Mouse (Mus musculus): ENCODE measurements around the gene Cdh13. TPM values are rescaled to one million over a fixed set of nuclear protein-coding genes. Genes with fewer than 3 reads are reported as not detected.

Gene Cdh13
- polyA plus RNA-seq, 1 experiment from 2014 or later: 198 TPM

- ATAC-seq (ENCODE audit: low read depth): no peak
- WGBS: 93% methylated on average over 4 of the region's 4 CpGs
- H3K27ac ChIP-seq (ENCODE audit: low read depth, low read length): no peak overlapping the region
- H3K4me1 ChIP-seq (ENCODE audit: control insufficient read depth, insufficient read depth, low read length): peaks cover 14% of the 10 kb centered on the region; the same call in 1 of the 2 replicates
- no peak overlapping the region for H3K4me2 ChIP-seq (ENCODE audit: low read depth, low read length)
- no peak overlapping the region for H3K9ac ChIP-seq (replicated peaks; ENCODE audit: low read depth, low read length)
- no peaks in the 10 kb centered on the region for H3K27me3 ChIP-seq (ENCODE audit: control insufficient read depth, insufficient read depth, low read length)
- H3K4me3 ChIP-seq (ENCODE audit: low read depth, low read length): no peak overlapping the region
- H3K36me3 ChIP-seq (ENCODE audit: control insufficient read depth, insufficient read depth, low read length): no peaks in the 10 kb centered on the region
- H3K9me3 ChIP-seq (ENCODE audit: control insufficient read depth, low read length): no peaks in the 10 kb centered on the region
Measured at GRCm38 (mm10) chr8:118289091-118289490, 5.6 kb downstream of the Cdh13 start.

DNA sequence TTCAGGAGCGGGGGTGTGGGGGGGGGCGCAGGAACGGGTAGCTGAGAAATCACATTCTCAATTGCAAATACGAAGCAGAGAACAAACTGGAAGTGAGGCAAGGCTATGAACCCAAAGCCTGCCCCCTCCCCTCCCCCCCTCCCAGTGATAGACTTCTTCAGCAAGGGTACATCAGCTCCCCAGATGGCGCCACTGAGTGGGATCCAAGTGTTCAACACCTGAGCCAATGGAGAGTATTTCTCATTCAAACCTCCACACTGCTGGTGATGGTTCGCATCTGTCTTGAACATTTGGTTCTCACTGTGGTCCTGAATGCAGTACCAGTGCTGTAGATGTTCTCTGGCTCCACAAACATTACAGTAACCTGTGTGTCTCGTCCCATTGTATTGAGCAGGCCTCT is 6.0 kb downstream of the Cdh13 start:
- WGBS: 82% methylated on average over 7 of the region's 7 CpGs
- H3K36me3 ChIP-seq (ENCODE audit: control insufficient read depth, insufficient read depth, low read length): no peaks in the 10 kb centered on the region
- ATAC-seq (ENCODE audit: low read depth): no peak

DNA sequence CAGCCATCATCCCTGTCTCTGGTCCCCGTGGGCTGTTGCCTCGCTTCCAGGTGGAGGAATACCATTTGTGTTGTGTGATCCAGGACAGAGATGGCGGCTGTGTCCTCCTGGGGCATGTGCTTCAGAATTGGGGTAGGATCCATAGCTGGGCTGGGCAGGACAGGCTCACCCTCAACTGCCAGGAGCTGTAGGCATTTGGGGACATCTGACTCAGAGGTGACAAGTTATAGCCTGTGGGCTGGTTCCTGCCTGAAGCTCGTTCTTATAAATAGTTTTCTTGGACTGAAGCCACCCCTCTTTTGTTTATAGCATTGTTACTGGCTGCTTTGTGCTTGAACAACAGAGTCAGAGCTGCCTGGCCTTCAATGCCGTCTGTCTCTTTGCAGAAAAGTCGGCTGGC is 6.7 kb downstream of the Cdh13 start:
- Histone ChIP-seq H3K4me2 (ENCODE audit: low read depth, low read length) (no peak overlapping the region), H3K4me3 (ENCODE audit: low read depth, low read length) (no peak overlapping the region), H3K27ac (ENCODE audit: low read depth, low read length) (no peak overlapping the region), H3K9me3 (ENCODE audit: control insufficient read depth, low read length) (no peaks in the 10 kb centered on the region), H3K36me3 (ENCODE audit: control insufficient read depth, insufficient read depth, low read length) (no peaks in the 10 kb centered on the region), H3K27me3 (ENCODE audit: control insufficient read depth, insufficient read depth, low read length) (no peaks in the 10 kb centered on the region), H3K4me1 (ENCODE audit: control insufficient read depth, insufficient read depth, low read length) (peaks cover 8% of the 10 kb centered on the region; the same call in 1 of the 2 replicates), H3K9ac (replicated peaks; ENCODE audit: low read depth, low read length) (no peak overlapping the region)
- WGBS: 53% methylated on average over 6 of the region's 6 CpGs
- ATAC-seq (ENCODE audit: low read depth): no peak

More for the DNA sequence above, 6.0 kb downstream of the Cdh13 start:
- no peak overlapping the region for H3K4me3 ChIP-seq (ENCODE audit: low read depth, low read length)
- no peaks in the 10 kb centered on the region for H3K9me3 ChIP-seq (ENCODE audit: control insufficient read depth, low read length)
- no peak overlapping the region for H3K9ac ChIP-seq (replicated peaks; ENCODE audit: low read depth, low read length)
- H3K27me3 ChIP-seq (ENCODE audit: control insufficient read depth, insufficient read depth, low read length): no peaks in the 10 kb centered on the region
- no peak overlapping the region for H3K27ac ChIP-seq (ENCODE audit: low read depth, low read length)
- no peak overlapping the region for H3K4me2 ChIP-seq (ENCODE audit: low read depth, low read length)
- H3K4me1 ChIP-seq (ENCODE audit: control insufficient read depth, insufficient read depth, low read length): peaks cover 14% of the 10 kb centered on the region; the same call in 1 of the 2 replicates

DNA sequence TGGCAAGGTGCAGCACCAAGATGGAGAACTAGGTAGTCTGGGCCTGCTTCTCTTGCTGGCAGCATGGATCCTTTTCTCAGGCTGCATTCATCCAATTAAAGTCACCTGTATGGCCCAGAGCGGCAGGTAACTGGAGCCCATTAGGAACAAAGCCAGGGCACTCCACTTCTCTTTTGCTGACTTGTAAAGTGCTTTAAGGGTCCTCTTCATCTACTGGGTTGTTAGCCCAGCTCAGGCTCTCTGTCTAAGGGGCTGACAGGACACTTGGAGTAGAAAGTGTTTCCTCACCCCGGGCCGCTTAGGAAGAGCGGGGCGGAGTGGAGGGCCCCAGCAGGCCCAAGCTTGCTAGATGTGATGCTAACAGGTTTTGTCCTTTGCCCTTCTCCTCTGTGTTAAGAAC is 12.9 kb downstream of the Cdh13 start:
- no peak for ATAC-seq (ENCODE audit: low read depth)
- no peak overlapping the region for H3K4me3 ChIP-seq (ENCODE audit: low read depth, low read length)
- 98% methylated on average over 5 of the region's 5 CpGs for WGBS
- H3K4me1 ChIP-seq (ENCODE audit: control insufficient read depth, insufficient read depth, low read length): no peaks in the 10 kb centered on the region
- H3K27me3 ChIP-seq (ENCODE audit: control insufficient read depth, insufficient read depth, low read length): no peaks in the 10 kb centered on the region
- no peaks in the 10 kb centered on the region for H3K36me3 ChIP-seq (ENCODE audit: control insufficient read depth, insufficient read depth, low read length)
- no peak overlapping the region for H3K27ac ChIP-seq (ENCODE audit: low read depth, low read length)
- H3K9ac ChIP-seq (replicated peaks; ENCODE audit: low read depth, low read length): no peak overlapping the region
- no peak overlapping the region for H3K4me2 ChIP-seq (ENCODE audit: low read depth, low read length)
- no peaks in the 10 kb centered on the region for H3K9me3 ChIP-seq (ENCODE audit: control insufficient read depth, low read length)

GRCm38 (mm10) chr8:118306957-118307356 is 23.4 kb downstream of the Cdh13 start:
- Histone ChIP-seq H3K4me1 (ENCODE audit: control insufficient read depth, insufficient read depth, low read length) (peaks cover 8% of the 10 kb centered on the region; the same call in 1 of the 2 replicates), H3K4me2 (ENCODE audit: low read depth, low read length) (no peak overlapping the region), H3K27ac (ENCODE audit: low read depth, low read length) (no peak overlapping the region), H3K9me3 (ENCODE audit: control insufficient read depth, low read length) (no peaks in the 10 kb centered on the region), H3K9ac (replicated peaks; ENCODE audit: low read depth, low read length) (no peak overlapping the region), H3K36me3 (ENCODE audit: control insufficient read depth, insufficient read depth, low read length) (no peaks in the 10 kb centered on the region), H3K27me3 (ENCODE audit: control insufficient read depth, insufficient read depth, low read length) (no peaks in the 10 kb centered on the region), H3K4me3 (ENCODE audit: low read depth, low read length) (no peak overlapping the region)
- WGBS: 87% methylated on average over 10 of the region's 10 CpGs
- ATAC-seq (ENCODE audit: low read depth): no peak

GRCm38 (mm10) chr8:118309106-118309505 is 25.6 kb downstream of the Cdh13 start:
- Histone ChIP-seq H3K4me1 (ENCODE audit: control insufficient read depth, insufficient read depth, low read length) (peaks cover 11% of the 10 kb centered on the region; the same call in 1 of the 2 replicates), H3K4me2 (ENCODE audit: low read depth, low read length) (no peak overlapping the region), H3K9me3 (ENCODE audit: control insufficient read depth, low read length) (no peaks in the 10 kb centered on the region), H3K4me3 (ENCODE audit: low read depth, low read length) (no peak overlapping the region), H3K27ac (ENCODE audit: low read depth, low read length) (no peak overlapping the region), H3K9ac (replicated peaks; ENCODE audit: low read depth, low read length) (no peak overlapping the region), H3K36me3 (ENCODE audit: control insufficient read depth, insufficient read depth, low read length) (no peaks in the 10 kb centered on the region), H3K27me3 (ENCODE audit: control insufficient read depth, insufficient read depth, low read length) (no peaks in the 10 kb centered on the region)
- 31% methylated on average over 3 of the region's 3 CpGs for WGBS
- no peak for ATAC-seq (ENCODE audit: low read depth)

DNA sequence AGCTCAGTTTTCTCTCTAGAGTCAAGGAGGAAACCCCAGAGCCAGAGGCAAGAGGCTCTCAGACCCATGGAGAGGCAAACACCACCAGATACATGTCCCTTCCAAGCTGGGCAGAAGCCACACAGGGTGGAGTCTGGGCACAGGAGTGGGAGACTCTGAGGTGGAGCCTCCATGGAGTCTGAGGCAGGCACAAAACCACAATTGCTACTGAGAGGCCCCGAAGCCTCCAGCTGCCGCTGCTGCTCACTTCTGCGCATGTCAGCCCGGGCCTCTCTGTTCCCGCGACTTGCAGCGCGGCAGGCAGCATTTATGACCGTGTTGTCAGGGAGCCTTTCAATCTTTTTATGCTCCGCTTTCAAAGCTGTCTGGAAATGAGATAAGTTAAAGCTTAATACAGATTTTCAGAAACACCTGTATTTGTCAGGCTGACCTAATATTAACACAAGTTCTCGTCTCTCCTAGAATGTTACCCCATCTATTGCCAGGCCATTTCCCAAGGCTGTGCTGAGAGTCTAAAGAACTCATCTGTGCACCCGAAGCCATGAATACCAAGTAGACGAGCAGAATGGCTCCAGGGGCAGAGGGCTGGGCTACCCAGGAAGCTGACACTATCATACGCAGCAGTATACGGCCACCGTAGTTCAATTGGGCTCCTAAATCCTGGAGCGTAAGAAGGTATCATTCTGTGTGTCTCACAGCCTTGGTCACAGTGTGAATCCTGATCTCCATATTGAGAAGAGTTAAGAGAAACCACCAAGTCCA is 30.1 kb downstream of the Cdh13 start:
- ATAC-seq (ENCODE audit: low read depth): peak; percentile 75; the same call in 1 of the 2 replicates
- peak overlapping the region; percentile 62 for H3K27ac ChIP-seq (ENCODE audit: low read depth, low read length)
- H3K27me3 ChIP-seq (ENCODE audit: control insufficient read depth, insufficient read depth, low read length): no peaks in the 10 kb centered on the region
- 8% methylated on average over 17 of the region's 17 CpGs for WGBS
- H3K36me3 ChIP-seq (ENCODE audit: control insufficient read depth, insufficient read depth, low read length): no peaks in the 10 kb centered on the region
- peak overlapping the region; percentile 28 for H3K4me2 ChIP-seq (ENCODE audit: low read depth, low read length)
- no peak overlapping the region for H3K4me3 ChIP-seq (ENCODE audit: low read depth, low read length)
- no peaks in the 10 kb centered on the region for H3K9me3 ChIP-seq (ENCODE audit: control insufficient read depth, low read length)
- H3K9ac ChIP-seq (replicated peaks; ENCODE audit: low read depth, low read length): 0 out of 2 replicates have a peak overlapping the region, but pooled peaks have one; percentile 9
- H3K4me1 ChIP-seq (ENCODE audit: control insufficient read depth, insufficient read depth, low read length): peaks cover 14% of the 10 kb centered on the region; the same call in 1 of the 2 replicates

DNA sequence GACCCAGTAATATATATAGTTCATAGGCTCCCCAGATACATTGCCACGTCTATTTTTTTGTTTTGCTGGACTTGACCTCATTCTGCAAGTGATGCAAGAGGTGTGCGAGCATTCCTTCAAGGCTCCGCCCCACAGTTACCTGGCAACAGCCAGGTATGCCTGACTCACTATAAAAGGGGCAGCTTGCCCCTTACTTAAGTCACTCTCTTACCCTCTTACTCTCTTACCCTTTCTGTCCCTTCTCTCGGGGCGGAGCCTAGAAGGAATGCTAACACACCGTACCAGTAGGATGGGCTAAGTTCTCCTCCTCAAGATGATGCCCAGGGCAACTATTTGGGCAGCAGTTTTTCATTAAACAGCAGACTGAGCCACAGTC is 30.6 kb downstream of the Cdh13 start:
- H3K9me3 ChIP-seq (ENCODE audit: control insufficient read depth, low read length): no peaks in the 10 kb centered on the region
- H3K4me2 ChIP-seq (ENCODE audit: low read depth, low read length): no peak overlapping the region
- ATAC-seq (ENCODE audit: low read depth): no peak
- no peak overlapping the region for H3K9ac ChIP-seq (replicated peaks; ENCODE audit: low read depth, low read length)
- H3K27me3 ChIP-seq (ENCODE audit: control insufficient read depth, insufficient read depth, low read length): no peaks in the 10 kb centered on the region
- H3K27ac ChIP-seq (ENCODE audit: low read depth, low read length): peak overlapping the region; percentile 62
- no peak overlapping the region for H3K4me3 ChIP-seq (ENCODE audit: low read depth, low read length)
- peaks cover 14% of the 10 kb centered on the region; the same call in 1 of the 2 replicates for H3K4me1 ChIP-seq (ENCODE audit: control insufficient read depth, insufficient read depth, low read length)
- no peaks in the 10 kb centered on the region for H3K36me3 ChIP-seq (ENCODE audit: control insufficient read depth, insufficient read depth, low read length)
- WGBS: 82% methylated on average over 6 of the region's 6 CpGs

DNA sequence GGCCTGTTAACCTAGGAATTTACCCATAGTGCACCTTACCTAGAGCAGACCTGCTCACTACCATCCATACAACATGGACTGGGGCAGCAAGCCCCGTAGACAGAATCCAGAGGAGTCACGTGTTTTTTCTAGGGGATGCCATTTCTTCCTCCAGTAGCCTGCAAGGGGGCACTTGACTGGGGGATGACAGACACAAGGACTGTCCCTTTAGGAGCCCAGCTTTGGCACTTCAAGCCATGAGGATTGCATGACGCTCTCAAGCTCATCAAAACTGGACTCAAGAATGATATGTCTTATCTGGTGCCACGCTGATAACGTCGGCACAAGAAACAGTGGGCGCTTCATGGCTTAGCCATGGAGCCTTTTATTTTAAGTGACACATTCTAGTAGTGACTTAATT is 31.4 kb downstream of the Cdh13 start:
- Histone ChIP-seq H3K36me3 (ENCODE audit: control insufficient read depth, insufficient read depth, low read length) (no peaks in the 10 kb centered on the region), H3K4me1 (ENCODE audit: control insufficient read depth, insufficient read depth, low read length) (peaks cover 9% of the 10 kb centered on the region; the same call in 1 of the 2 replicates), H3K4me3 (ENCODE audit: low read depth, low read length) (no peak overlapping the region), H3K9me3 (ENCODE audit: control insufficient read depth, low read length) (no peaks in the 10 kb centered on the region), H3K27ac (ENCODE audit: low read depth, low read length) (no peak overlapping the region), H3K9ac (replicated peaks; ENCODE audit: low read depth, low read length) (no peak overlapping the region), H3K27me3 (ENCODE audit: control insufficient read depth, insufficient read depth, low read length) (no peaks in the 10 kb centered on the region), H3K4me2 (ENCODE audit: low read depth, low read length) (no peak overlapping the region)
- WGBS: 92% methylated on average over 7 of the region's 7 CpGs
- ATAC-seq (ENCODE audit: low read depth): no peak

Data from neural tube, embryonic 14.5 days (tissue).